Mouse (Mus musculus): ENCODE results near the gene Clip2.

The Clip2 gene

DNA sequence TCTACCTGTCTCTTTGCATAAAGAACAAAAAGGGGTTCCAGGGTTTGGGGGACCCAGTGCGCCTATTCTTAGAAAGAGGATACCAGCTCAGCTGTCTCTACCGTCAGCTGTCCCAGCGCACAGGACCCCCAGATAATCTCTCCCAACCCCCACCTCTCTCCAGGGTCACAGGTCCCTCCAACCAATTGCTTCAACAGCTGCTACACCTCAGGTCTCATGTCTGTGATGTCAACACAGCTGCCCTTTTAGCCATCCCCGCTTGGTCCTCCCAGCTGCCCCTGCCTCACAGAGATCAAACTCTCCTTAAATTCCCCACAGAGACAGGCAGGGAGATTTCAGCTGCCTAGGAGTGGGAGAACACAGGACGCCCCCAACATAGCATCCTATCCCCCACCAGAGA lies 28.5 kb downstream of the Clip2 start:
- DNase-seq (ENCODE audit: low spot score), result no peak

DNA sequence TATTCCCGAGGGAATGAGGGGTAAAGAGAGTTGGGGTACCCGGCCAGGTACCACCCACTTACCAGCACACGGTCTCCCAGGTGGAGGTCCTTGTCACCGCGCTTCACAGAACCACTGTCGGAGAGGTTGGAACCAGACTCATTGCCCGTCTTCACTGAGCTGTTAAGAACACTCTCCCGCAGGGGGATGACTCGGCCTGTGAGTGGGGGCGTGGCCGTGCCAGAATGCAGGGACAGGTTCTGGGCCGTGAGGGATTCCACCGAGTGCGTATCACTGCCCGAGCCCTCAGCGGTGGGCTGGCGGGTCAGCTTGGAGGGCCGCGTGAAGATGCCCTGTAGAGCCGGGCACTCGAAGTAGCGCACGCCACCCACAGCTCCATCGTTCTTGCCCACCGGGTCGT lies 29.7 kb downstream of the Clip2 start:
- no peak for DNase-seq (ENCODE audit: low spot score)

DNA sequence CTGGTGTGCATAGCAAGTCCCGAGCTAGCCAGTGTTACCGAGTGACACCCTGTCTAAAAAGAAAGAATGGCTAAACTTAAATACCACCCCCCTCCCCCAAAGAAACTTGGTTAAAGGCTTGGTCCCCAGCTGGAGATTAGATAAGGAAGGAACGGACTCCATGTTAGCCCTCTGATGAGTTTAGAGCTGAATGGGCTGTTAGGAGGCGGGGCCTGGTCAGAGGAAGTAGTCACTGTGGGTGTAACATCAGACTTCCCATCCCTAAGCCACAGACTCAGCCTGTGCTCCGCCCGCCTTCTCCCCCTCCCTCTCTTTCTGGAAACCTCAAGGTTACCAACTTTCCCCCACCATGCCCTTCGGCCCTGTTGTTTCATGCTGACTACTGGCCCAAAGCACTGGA lies 30.4 kb downstream of the Clip2 start:
- DNase-seq (ENCODE audit: low spot score), result no peak

DNA sequence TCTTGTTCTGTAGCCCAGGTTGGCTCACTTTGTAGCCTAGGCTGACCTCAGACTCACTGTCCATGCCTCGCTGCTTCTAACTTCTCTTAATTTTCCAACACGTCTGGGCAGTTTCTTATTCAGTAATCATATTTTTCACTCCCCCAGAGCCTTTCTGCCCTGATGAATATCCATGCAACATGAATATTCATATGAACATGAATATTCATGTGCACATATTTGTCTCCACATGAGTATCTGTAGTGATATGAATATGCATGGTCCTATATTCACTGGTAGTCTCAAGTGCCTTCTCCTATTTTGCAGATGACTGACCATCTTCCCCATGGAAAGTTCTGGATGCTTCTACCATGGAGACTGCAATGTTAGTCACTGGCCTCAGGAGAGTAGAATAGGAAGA lies 31.1 kb downstream of the Clip2 start:
- DNase-seq (ENCODE audit: low spot score), result no peak

DNA sequence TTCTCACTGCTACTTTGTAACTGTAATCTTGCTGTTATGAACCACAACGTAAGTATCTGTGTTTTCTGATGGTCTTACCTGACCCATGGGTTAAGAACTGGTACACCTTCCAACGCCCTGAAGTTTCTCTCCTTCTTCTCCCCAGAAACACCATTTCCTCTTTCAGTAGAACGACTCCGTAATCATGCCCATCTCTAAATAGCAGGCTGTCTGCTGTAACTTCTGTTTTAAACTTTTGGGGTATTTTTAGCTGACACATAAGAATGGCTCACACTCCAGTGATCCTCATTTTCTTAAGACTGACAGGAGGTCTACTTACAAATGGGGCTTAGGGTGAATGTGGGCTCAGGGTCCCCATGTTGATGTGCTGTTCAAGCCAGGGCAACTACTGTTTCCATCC lies 32.1 kb downstream of the Clip2 start:
- no peak for DNase-seq (ENCODE audit: low spot score)

DNA sequence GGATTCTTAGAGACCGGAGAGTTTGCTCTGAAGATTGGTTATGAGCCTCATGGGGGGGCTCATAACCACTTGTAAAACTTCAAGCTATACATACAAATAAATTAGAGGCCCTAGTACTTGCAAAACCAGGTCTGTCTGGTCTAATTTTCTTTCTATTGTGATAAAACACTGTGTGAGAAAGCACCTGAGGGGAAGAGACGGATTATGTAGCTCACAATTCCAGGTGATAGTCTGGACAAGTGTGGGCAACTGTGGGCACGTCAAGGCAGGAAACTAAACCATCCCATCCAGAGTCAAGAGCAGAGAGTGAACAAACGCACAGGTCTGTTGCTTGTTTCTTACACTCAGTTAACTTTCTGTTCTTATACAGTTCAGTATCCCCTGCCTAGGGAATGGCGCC lies 32.8 kb downstream of the Clip2 start:
- DNase-seq (ENCODE audit: low spot score), result no peak

DNA sequence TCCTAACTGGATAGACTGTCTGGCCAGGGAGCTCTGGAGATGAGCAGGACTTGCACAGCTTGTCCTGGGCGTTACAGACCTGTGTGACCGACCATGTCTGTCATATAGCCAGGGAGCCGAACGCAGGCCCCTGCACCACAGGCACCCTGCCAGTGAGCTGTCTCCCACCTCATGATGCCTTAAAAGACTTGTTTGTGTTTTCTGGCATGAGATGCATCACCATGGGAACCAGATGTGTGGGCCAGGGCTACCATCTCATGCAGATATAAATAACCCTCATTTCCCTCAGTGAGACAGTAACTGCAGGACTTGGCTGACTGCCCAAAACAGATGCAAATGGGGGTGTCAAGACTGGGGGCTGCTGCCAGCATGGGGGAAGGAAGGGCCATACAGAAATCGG lies 40.1 kb downstream of the Clip2 start:
- DNase-seq (ENCODE audit: low spot score), result no peak

DNA sequence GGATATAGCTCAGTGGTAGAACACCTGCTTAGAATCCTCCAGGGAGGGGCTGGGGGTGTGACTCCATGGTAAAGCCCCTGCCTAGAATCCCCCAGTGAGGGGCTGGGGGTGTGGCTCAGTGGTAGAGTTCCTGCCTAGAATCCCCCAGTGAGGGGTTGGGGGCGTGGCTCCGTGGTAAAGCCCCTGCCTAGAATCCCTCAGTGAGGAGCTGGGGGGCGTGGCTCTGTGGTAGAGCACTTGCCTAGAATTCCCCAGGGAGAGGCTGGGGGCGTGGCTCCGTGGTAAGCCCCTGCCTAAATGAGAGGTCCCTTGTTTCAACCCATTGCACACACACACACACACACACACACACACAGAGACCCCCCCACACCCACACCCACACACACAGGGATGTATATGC lies 42.0 kb downstream of the Clip2 start:
- DNase-seq (ENCODE audit: low spot score), result no peak

DNA sequence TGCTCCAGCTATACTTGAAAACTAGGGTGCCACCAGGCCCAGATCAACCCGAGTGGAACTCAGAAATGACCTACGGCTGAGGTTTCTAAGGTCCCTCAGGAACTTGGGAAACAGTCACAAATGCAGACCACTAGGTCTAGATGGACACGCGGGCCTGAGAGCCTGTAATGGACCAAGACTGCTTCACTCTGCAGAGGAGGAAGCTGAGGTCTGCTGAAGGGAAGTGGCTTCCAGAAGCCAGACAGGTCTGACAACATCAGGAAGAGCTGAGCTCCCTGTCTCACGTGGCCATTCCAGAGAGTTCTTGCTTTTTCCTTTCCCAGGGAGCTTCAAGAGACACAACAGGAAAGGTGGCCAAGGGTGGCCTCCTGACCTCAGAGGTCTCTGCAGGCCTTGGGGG lies 43.3 kb downstream of the Clip2 start:
- DNase-seq (ENCODE audit: low spot score), result no peak

DNA sequence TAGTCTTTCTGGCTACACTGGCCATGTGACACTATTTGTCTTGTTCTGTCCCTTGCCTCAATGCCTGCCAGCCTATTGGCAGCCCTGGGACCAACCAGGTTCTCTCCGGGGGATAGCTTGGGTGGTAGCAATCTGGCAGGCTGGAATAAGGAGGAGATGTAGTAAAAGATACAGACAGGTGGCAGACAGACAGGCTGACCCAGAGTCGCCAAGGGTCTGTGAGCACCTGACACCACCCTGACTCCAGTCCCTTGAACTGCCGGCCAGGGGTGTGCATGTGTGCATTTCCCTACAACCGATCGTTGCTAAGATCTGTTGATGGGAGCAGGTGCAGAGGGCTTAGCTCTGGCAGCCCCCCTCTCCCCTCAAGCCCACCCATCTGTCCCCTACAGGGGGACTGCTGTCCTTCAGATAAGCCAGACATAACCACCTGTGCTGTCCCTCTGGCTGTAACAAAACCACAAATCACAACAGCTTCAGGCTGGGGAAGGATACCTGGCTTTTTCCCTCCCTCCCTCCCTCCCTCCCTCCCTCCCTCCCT lies 44.3 kb downstream of the Clip2 start:
- no peak for DNase-seq (ENCODE audit: low spot score)

DNA sequence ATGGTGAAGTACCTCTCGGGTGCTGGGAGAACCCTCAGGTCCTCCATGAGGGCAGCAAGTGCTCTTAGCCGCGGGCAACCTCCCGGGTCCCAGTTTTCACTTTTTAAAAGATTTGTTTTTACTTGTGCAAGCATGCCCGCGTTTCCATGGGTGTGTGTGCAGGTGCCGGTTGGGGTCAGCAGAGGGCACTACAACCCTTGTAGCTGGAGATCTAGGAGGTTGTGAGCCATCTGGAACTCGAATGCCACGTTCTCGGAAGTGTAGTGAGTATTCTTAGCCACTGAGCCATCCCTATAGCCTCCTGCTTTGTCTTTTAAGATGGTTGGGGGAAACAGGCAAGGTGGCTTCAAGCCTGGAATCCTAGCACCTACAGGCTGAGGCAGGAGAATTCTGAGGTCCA lies 44.9 kb downstream of the Clip2 start:
- DNase-seq (ENCODE audit: low spot score), result peak; percentile 69

DNA sequence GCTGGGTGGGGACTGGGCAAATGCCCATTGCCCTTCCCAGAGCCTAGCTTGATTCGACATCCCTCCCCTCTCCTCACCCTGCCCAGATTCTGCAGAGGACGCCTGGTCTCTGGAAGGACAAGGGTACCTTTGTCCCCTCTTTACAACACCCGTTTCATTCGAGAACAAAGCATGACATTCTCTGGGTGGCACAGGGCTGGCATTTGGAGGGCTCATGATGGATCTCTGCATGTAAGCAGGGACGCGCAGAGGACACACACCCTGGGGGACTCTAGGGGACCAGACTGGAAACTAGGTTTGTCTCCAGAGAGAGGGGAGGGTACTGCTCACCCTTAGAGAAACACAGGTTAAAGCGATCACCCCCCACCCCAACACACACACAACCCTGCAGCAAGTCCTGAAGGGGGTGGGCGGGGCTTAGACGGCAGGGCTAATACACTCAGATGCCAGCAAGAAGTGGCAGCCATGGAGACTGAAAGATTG lies 46.4 kb downstream of the Clip2 start:
- DNase-seq (ENCODE audit: low spot score), result no peak

DNA sequence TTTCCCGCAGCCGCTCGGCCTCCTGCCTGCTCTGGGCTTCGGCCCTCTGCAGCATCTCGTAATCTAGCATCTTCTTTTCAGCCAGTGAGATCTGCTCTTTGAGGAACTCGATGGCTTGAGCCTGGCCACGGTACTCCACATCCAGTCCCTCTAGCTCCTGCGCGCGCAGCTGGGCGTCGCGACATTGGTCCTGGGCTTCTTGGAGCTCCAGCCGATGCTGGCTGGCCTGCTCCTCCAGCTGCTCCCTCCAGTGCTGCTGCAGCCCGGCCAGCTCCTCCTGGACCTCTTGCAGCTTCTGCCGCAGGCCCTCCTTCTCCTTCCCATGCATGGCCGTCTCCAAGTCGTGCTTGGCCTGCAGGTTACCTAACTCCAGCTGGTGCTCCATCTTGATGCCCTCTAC lies 49.6 kb downstream of the Clip2 start:
- DNase-seq (ENCODE audit: low spot score), result no peak

DNA sequence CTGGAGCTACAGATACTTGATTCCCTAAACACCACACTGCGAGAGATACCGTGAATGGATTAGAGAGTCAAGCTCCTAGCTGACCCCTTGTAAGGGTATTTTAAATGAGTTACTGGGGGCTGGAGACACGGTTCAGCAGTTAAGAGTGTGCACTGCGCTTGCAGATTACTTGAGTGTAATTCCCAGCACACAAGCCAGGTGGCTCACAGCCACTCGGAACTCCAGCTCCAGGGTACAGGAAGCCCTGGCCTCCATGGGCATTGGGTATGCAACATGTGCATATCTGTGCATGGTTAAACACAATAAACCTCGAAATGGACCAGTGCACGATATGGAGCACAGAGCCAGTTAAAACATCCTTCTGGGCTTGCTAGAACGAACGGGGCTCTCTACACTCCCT lies 50.8 kb downstream of the Clip2 start:
- DNase-seq (ENCODE audit: low spot score), result no peak

DNA sequence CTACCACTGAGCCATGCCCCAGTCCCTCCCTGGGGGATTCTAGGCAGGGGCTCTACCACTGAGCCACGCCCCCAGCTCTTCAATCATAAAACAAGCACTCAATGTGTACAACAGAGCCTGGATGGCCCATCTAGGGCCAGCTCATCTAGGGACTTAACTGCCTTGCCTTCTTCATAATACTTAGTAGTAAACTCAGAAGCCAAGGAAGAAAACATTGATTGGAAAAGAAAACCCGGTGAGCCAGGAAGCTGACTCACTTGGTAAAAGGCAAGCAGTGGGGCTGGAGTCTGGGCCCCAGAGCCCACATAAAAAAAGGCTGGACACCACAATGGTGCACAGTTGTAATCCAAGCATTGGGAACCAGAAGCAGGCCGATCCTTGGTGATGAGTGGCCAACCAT lies 51.6 kb downstream of the Clip2 start:
- no peak for DNase-seq (ENCODE audit: low spot score)

DNA sequence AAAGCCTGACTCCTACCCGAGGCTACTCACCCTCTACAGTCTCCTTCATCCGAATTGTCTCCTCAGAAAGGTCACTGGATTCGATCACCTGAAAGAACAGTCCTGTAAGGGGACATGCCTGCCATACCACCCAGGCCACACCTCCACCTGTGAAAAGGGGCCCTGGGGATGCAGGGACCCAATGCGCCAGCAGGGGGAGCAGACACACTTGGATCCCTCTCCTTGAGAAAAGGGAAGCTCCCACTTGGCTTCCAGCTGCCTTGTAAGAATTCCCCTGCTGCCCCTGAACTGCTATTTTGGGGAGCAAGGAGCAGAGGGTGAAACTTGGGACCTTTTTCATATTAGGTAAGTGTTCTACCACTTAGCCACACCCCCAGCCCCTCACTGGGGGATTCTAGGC lies 52.2 kb downstream of the Clip2 start:
- peak; percentile 36 for DNase-seq (ENCODE audit: low spot score)

DNA sequence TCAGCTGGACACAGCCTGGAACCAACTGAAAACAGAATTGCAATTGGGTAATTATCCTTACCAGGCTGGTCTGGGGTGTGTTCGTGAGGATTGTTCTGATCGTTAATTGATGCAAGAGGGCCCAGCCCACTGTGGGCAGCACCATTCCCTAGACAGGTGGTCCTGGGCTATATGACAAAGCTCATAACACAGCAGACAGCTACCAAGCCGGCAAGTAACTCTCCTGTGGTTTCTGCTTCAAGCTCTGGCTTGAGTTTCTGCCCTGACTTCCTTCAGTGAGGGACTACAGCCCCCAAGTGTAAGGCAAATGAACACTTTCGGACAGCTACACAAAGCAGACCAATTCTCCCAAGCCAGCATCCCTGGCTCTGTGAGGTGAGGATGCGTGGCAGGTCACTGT lies 55.2 kb downstream of the Clip2 start:
- DNase-seq (ENCODE audit: low spot score), result no peak

DNA sequence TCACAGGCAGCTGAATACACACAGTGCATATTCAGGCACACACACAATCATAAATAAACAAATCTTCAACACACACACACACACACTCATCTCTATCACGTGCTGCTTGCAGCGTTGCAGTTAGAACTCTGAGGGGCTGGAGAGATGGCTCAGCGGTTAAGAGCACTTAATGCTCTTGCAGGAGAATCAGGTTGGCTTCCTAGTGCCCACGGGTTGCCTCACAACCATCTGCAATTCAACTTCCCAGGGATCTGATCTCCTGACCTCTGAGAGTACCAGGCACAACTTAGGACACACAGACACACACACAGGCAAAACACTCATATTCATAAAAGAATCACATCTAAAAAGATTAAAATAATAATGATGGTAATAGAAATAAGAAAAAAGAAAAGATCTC lies 56.4 kb downstream of the Clip2 start:
- DNase-seq (ENCODE audit: low spot score), result no peak

DNA sequence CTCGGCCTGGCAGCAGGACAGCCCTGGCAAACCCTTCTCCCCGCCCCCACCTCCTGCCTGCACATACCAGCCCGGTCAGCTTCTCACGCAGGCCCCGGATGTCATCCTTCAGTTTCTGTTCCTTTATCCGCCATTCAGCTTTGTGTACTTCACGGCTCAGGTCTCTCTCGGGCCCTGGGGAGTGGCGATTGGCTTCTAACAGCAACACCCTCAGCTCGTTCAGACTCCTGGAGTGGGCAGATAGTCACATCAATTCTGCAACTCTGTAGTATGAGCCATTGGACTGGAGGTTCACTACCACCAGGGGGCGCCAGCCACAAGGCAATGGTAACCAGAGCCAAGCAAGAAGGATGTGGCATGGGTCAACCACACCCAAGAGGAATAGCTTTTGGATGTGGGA lies 58.1 kb downstream of the Clip2 start:
- peak; percentile 90 for DNase-seq (ENCODE audit: low spot score)

DNA sequence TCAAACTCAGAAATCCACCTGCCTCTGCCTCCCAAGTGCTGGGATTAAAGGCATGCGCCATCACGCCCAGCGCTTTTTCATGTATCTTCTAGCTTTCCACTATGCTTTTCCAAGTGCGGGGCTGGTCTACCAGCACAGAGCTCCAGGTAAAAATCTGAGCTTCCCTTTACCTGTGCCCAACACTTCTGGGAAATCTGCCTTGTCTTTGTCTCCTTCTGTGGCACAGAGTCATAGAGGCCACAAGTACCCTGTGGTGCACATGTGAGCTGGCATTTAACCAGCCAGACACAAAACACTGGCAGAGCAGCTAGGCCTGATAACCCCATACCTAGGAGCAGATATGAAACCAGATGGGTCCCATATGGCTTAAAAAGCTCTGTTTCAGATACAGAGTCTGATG lies 59.3 kb downstream of the Clip2 start:
- DNase-seq (ENCODE audit: low spot score), result no peak

DNA sequence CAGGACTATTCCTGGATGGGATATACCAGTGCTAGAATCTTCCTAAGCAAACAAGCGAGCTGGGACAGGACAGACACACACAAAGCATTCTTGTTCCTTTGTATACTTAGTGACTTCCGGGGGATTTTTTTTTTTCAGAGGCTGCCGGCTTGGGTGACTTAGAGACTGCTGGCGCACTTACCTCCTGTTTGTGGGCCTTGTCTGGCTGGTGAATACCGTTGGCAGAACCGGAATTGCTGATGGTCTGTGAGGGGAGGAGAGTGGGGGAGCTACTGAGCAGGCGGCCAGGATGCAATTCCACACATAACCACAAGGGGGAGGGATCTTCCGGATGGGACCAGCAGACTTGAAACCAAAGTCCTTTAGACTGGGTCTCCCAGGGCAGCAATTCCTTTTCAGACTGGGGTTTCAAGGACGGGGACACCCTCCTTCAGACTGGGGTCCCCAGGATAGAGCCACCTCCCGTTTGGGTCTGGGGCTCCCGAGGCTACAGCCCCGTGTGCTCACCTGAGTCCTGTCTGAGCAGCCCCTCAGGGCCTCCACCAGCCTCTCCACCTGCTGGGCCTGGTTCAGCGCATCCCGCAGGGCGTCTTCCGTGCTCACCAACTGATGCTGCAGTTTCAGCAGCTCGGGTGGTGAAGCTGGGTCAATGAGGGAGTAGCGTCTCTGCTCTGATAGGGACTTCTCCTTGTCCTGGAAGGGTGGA lies 60.4 kb downstream of the Clip2 start:
- peak; percentile 80 for DNase-seq (ENCODE audit: low spot score)

DNA sequence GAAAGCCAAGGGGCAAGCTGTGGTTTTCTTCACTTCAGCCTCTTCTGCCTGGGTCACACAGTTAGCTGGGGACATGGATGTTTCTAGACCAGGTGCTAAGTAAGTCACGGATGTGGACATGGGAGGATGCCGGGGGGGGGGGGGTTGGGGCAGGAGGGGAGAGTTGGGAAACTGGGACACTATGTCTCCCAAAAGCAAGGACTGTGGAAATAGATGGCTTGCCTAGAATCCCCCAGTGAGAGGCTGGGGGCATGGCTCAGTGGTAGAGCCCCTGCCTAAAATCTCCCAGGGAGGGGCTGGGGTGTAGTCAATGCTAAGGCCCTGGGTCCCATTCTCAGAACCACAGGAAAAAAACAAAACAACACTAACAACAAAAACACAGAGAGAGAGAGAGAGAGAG lies 61.0 kb downstream of the Clip2 start:
- DNase-seq (ENCODE audit: low spot score), result no peak

DNA sequence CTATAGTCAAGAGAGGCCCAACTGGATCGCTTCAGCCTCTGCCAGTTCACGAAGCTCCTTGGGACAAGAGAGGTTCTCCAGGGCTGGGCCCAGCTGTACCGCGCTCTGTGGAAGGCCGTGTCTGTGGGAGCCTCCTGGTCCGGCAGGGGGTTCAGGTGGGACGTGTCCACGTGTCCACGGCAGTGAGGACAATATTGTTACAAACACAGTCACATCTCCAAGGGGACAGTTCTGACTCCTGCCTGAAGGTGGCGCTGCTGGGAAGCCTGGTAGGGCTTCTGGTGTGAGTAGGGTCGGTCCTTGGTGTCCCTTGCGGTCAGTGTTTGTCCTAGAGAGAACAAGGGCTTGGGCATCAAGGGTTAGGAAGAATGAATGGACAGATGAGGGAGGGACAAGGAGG lies 61.8 kb downstream of the Clip2 start:
- DNase-seq (ENCODE audit: low spot score), result no peak

DNA sequence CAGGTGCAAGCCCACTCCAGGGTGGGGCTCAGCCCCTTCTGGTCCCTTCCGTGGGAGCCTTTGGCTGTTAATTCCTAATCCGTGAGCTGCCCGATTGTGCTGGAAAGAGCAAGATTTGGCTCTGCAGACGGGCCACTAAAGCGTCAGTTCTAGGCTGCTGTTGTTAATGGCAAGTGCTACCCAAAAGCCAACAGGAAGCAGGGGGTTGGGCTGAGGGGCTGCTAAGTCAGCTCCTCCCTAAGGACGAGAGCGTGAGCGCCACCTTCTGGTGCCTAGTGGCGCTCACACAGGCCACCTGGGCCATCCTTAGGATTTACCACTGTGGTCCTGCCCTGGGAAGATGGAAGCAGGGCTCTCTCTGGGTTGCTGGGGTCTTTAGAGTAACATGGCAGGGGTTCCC lies 62.7 kb downstream of the Clip2 start:
- DNase-seq (ENCODE audit: low spot score), result no peak
